Mouse (Mus musculus) cerebellum, postnatal 36 days (tissue): ENCODE measurements at regions not wholly inside any gene's neighbourhood (a gene's known extent, or its start where the extent isn't known, plus 50 kb on each side); places are given as distances from the start of the nearest gene placed in this dataset.
A peak's percentile ranks its signal among the peaks of the same experiment; 100 is the strongest.
"Not testable (repeated sequence)": the region's sequence is repeated elsewhere in the genome, so short reads cannot be mapped to it uniquely, and the experiment has no call there.

Experiments used
- DNase-seq, 2 experiments: peaks; one replicate each; pipeline ENCODE4 v3.0.0; 2021 to 2022; ENCODE audit warnings: mixed read lengths in 2 of 2

DNA sequence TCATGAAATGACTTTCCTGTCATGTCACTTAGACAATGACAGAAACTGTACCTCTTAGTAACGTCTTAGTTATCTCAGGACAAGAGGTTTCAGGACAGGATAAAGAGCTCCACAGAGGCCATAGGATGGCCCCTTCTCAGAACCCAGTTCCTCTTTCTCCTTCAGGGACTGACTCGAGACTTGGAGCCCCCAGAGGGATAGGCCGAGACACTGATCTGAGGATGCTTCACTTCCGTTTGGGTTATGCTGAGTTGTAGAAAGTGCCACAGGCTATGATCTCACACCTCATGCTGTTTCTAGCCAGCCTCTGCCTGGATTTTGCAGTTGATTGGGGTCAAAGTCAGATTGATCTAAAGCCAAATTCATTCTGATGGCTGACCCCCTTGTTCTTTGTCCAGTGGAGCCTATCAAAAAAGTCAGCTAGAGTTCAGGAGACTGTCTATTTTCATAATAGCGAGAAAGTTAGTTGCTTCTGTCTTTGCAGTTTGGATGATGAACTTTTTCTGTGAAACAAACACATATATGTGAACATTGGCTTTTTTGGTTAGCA lies 70.7 kb downstream of the Sult3a2 start:
- DNase-seq: no peak

DNA sequence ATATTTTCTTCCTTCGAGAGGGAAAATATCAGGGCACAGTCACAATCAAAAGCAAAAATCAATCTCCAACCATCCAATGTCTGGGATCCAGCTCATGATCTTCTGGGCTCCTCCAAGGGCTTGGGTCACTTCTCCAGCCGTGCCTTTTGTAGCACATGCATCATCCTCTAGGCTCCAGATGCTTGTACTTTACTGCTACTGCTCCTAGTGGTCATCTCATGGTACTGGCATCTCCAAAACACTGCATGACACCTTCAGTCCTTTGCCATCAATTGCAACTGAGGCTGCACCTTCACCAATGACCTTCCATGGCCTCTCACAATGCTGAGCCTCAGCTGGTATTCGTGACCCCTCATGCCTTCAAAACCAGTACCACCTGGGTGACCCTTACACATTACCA lies 77.8 kb downstream of the Sult3a2 start:
- DNase-seq: not testable (repeated sequence)

DNA sequence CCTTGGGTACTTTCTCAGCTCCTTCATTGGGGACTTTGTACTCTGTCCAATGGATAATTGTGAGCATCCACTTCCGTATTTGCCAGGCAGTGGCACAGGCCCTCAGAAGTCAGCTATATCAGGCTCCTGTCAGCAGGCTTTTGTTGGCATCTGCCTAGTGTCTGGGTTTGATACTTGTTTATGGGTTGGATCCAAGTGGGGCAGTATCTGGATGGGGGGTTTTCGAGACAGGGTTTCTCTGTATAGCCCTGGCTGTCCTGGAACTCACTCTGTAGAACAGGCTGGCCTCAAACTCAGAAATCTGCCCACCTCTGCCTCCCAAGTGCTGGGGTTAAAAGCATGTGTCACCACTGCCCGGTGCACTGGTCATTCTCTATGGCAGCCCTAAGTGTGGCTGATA lies 79.7 kb upstream of the Clvs2 start:
- DNase-seq: not testable (repeated sequence)

- DNase-seq: peak; percentile 9 to 30
Observed at GRCm38 (mm10) chr10:33703420-33703819, 78.9 kb upstream of the Clvs2 start.
